Mouse (Mus musculus) gastrocnemius, adult 8-10 months (tissue): ENCODE results near the gene Emc7. TPM values are rescaled to one million over a fixed set of nuclear protein-coding genes. Genes with fewer than 3 reads are reported as not detected.

Source experiments
- DNase-seq, 2 experiments: peaks; one replicate each; pipeline ENCODE4 v3.0.0; 2022; ENCODE audit warnings: low spot score in 2 of 2
- total RNA-seq, 4 experiments: library from RNA; stranded (reverse); gene quantifications; 2 replicates each; pipeline ENCODE4 v1.2.4; 2022

The Emc7 gene
- total RNA-seq, 4 experiments from 2014 or later = 12.2 to 14.3 (median 13.5) TPM

GRCm38 (mm10) chr2:112474997-112475724 is 20.4 kb downstream of the Emc7 start:
- DNase-seq = no peak

GRCm38 (mm10) chr2:112476554-112476953 is 21.8 kb downstream of the Emc7 start:
- no peak for DNase-seq

GRCm38 (mm10) chr2:112480669-112481068 is 25.9 kb downstream of the Emc7 start, which contains the start of gene Chrm5:
Gene Chrm5 (minus strand): TSS chr2:112480769.
- DNase-seq = no peak

GRCm38 (mm10) chr2:112481564-112481963 is 26.8 kb downstream of the Emc7 start:
- DNase-seq = no peak

GRCm38 (mm10) chr2:112482533-112483333 is 27.9 kb downstream of the Emc7 start:
- no peak for DNase-seq

GRCm38 (mm10) chr2:112483334-112483651 is 28.5 kb downstream of the Emc7 start:
- DNase-seq = no peak

GRCm38 (mm10) chr2:112484886-112485285 is 30.1 kb downstream of the Emc7 start:
- DNase-seq = peak in 1 of 2 experiments; percentile 46

- DNase-seq = no peak
Measured at GRCm38 (mm10) chr2:112490483-112491196, 35.8 kb downstream of the Emc7 start.

GRCm38 (mm10) chr2:112491629-112492028 is 36.8 kb downstream of the Emc7 start:
- no peak for DNase-seq

- DNase-seq = no peak
Measured at GRCm38 (mm10) chr2:112492431-112492855, 37.6 kb downstream of the Emc7 start.

- peak; percentile 70 to 82 for DNase-seq
Measured at GRCm38 (mm10) chr2:112492856-112493538, 38.2 kb downstream of the Emc7 start, which contains the start of gene Aven. Gene Aven (plus strand): TSS chr2:112492964.

GRCm38 (mm10) chr2:112493539-112494260 is 38.9 kb downstream of the Emc7 start:
- DNase-seq = no peak

GRCm38 (mm10) chr2:112497851-112498250 is 43.1 kb downstream of the Emc7 start:
- DNase-seq = no peak

- DNase-seq = peak; percentile 69 to 71
Measured at GRCm38 (mm10) chr2:112501209-112501608, 46.4 kb downstream of the Emc7 start.

GRCm38 (mm10) chr2:112503978-112504377 is 49.2 kb downstream of the Emc7 start:
- no peak for DNase-seq

GRCm38 (mm10) chr2:112506841-112507435 is 52.1 kb downstream of the Emc7 start:
- no peak for DNase-seq

- DNase-seq = no peak
Measured at GRCm38 (mm10) chr2:112507444-112507843, 52.6 kb downstream of the Emc7 start.

GRCm38 (mm10) chr2:112510140-112510539 is 55.3 kb downstream of the Emc7 start:
- DNase-seq = no peak

GRCm38 (mm10) chr2:112513036-112513435 is 58.2 kb downstream of the Emc7 start:
- DNase-seq = no peak

- DNase-seq = no peak
Measured at GRCm38 (mm10) chr2:112516728-112517127, 61.9 kb downstream of the Emc7 start.
